Mouse (Mus musculus) large intestine, adult 2 months (tissue): ENCODE results near the gene Cd47. TPM values are rescaled to one million over a fixed set of nuclear protein-coding genes. Genes with fewer than 3 reads are reported as not detected.

Experiments
- DNase-seq: peaks from one replicate; pipeline ENCODE4 v3.0.0-alpha.2; 2012; ENCODE audit warnings: low read depth, low spot score
- WGBS: fragments of 180-500 bp; shearing (Covaris S2); methylation state at CpG from one replicate; pipeline ENCODE4 v1.1.7; 2018; 5-methylcytosine and 5-hydroxymethylcytosine counted together
- polyA plus RNA-seq: library from polyadenylated mRNA; depleted of rRNA; stranded (reverse); fragments of >200 nt; gene quantifications from 2 replicates; pipeline ENCODE4 v1.2.3, GENCODE M21; 2012; rRNA removed

Cd47 gene
- polyA plus RNA-seq = 57.3 and 60.1 TPM in 2 replicates

DNA sequence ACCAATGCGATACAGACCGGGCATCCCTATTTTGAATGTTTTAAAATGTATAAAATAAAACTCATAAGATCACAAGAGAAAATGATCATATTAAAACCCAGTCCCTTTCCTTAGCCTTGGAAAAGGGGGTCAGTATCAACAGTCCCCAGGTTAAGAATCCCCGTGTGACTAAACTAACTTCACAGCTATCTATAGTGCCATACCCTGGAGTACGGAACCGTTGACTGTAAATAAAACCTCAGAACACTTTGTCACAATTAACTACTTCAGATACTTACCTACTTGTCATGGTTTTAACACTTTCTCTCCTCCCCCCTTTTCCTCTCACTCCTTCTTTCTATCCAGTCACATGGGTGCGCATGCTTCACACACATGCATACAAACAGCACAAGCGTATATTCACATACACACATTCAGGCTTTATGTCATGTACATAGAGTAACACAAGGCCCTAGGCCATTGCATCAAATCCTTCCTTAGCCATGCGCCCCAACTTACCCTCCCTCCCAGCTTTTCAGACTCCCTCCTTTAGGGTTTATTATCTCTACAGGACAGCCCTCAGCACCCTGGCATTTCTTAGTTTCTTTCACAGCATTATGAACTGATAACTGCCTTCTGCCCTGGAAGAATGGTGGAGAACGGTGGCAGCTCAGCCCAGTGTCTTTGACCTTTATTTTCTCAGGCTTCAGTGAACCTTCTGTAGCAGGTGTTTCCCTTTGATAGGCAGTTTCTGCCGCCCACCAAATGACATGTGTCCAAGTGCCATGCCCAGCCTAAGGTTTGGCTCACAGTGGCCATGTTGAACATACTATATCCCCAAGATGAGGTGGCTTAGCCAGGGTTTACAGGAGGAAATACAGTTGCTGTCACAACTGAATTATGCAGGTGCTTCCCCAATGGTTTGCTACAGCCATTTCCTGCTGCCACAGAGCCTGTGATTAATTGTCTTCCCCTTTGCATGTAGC is at the start of gene Cd47:
Gene Cd47, plus strand, starts transcription at position 937 of the 965 bp plus-strand sequence.
- no peak for DNase-seq
- WGBS = 78% methylated on average over 10 of the region's 10 CpGs

DNA sequence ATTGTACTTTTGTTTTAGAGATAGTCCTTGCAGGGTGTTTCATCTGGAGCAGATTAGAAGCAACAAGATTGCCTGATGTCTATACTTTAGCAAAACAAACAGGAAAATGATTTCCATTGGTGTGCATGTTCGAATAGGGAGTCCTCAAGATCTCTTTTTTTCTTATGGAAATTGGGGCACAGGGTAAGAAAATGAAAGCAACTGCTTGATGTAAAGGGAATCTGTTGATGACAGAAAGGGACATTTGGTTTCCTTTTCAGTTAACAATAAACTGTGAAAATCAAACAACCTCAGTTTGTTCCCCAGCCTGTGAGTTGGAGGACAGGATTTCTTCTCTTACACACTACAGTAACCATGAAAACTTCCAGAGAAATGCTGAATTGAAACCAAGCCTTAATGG is 47.4 kb upstream of the Cd47 start:
- 51% methylated on average over 1 of the region's 1 CpGs for WGBS

DNA sequence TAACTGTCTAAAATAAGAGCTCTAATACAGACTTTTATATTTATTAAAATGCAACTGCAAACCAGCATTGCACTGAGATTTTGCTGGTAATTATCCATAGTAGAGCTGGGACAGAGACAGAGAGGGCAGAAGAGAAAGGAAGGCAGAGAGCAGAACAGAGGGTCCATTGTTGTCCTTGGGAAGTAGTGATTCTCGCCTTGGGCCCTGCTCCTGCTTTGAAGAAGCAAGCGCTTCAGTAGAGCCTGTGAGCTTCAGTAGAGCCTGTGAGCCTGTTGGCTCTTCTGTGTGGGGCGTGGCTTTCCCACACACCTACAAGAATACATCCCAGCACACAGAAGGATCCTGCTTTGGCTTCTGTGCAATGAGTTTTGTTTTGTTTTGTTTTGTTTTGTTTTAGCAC is 47.0 kb upstream of the Cd47 start:
- no peak for DNase-seq
- 31% methylated on average over 3 of the region's 3 CpGs for WGBS

More for the DNA sequence above, 47.4 kb upstream of the Cd47 start:
- no peak for DNase-seq

DNA sequence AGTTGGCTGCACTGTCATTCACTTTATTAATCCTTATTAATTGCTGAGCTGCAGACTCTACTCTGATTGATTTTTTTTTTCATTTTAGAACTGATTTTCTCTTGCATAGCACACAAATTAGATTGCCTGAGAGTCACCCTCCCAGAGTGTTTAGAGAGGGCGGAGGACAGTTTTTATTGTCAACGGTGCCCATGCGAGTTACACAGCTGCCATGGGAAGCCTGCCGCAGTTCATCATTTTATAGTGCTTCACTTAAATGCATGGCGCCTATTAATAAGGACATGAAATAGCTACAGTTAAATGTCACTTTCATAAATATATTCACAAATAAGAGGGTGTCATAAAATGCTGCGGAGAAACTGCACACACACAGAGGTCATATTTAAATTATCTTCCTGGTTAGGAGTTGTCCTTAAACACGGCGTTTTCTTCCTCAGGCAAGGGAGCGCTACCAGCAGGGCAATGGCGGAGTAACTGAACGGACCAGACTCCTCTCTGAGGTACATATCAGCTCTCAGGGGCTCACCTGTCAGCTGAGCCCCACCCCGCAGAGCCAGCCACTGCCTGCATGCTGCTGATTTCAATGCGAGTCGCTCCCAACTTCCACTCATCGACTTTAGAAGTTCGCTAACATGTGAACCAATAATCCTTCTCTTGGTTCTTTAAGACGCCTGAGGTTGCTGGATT is 39.7 kb upstream of the Cd47 start:
- WGBS = 50% methylated on average over 17 of the region's 17 CpGs
- DNase-seq = no peak

DNA sequence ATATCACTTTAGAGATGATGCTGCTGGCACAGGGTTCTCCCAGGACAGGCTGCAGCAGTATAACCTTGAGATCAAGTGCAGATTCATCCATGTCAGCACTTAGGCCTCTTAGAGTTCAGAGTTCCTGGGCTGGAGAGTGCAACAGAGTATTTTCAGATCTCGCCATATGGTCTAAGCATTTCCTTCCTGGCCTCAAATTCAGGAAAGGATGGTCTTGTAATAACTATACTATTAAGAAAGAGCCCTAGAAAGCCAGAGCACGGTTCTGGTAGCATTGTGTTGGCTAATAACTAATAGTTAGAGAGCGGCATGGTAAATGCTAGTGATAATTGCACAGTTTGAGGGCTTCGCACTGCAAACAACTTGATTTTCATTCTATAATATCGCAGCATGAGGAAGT is 38.4 kb upstream of the Cd47 start:
- no peak for DNase-seq
- 87% methylated on average over 5 of the region's 5 CpGs for WGBS

DNA sequence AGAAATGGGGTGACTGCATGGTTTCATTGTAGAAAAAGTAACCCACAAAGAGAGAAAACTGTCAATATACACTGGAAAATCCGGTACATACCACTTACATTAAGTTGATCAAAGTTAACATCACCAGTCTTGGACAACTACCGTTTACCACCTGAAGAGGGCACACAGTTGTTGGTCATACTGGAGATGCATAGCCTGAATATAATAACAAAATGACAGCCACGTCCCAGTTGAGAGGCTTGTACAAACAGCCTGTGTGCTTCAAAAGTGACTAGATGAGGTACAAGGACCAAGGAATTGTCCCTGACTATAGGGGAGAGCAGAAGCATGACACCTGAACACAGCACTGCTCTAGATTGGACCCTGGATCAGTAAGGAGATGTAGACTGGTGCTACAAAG is 34.0 kb upstream of the Cd47 start:
- DNase-seq = no peak
- WGBS = 35% methylated on average over 3 of the region's 3 CpGs

DNA sequence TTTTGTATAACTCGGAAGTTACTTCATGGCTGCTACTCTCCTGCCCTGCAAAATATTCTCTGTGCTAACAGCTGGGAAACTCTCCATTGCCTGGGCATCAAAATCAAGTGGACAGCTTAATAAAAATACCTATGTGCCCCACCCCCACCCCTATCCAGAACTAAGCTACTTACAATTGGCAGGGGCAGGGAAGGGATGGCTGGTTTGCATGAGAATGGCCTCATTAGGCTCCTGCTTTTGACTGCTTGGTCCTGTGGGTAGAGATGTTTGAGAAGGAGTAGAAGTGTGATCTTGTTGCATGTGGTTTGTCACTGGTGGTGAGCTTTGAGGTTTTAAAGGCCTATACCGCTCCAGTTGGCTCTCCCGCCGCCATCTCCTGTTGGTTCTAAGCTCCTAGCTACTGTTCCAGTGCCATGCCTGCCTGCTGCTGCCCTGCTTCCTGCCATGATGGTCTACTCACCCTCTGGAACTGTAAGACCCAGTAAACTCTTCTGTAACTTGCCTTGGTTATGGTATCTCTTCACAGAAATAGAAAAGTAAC is 31.8 kb upstream of the Cd47 start:
- 94% methylated on average over 4 of the region's 4 CpGs for WGBS
- no peak for DNase-seq

DNA sequence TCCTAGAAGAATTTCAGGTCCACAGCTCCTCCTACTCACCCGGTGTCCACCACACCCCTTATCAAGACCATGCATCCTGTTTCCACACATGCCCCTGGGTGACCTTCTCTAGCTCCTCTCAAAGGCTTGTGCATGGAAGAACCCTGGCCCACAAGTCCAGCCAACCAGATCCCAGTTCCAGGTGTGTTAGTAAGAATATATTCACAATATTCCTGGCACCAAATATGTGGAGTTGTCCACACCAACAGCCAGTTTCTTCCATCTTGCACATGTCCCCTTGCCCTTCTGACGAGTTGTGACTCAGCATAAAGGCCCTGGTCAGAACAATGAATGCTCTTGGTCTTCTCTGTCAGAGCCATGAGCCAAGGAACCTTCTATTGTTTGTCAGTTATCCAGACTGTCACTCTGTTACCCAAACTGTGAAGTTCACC is 30.5 kb upstream of the Cd47 start:
- DNase-seq = no peak
- WGBS = 70% methylated on average over 2 of the region's 2 CpGs

DNA sequence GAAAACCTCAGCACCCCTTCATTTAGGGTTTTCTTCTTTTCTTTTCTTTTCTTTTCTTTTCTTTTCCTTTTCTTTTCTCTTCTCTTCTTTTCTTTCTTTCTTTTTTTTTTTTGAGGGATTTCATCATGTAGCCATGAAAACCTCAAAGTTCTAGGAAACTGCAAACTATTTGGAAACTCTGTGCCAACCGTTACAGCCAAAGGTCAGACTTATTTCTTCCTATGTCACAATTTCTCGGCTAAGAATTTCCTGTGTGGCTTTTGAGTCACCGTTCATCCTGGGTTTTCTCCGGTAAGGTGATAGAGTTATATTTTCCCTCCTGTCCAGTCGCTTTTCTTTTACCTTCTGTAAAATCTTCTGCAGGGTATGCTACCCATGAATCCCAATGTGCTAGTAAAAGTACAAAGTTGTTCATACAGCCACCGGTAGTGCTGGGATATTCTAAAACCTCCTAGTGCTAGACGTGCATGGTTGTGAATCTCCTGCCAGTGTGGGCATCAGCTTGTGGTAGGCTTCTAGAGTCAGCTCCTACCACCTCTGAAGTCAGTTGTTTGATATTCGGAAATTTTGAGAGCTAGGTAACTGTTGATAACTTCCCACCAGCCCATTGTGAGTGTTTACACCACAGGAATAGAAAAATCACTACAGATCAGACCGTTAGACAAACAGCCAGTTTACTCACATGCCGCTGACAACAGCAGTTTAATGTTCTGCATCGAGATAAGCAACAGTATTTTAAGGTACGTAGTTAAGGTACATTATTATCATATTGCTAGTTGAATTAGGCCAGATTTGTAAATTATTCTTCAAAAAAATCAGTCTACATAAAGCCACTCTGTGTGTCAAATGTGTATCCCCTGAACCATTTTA is 29.8 kb upstream of the Cd47 start:
- 85% methylated on average over 12 of the region's 12 CpGs for WGBS
- no peak for DNase-seq

DNA sequence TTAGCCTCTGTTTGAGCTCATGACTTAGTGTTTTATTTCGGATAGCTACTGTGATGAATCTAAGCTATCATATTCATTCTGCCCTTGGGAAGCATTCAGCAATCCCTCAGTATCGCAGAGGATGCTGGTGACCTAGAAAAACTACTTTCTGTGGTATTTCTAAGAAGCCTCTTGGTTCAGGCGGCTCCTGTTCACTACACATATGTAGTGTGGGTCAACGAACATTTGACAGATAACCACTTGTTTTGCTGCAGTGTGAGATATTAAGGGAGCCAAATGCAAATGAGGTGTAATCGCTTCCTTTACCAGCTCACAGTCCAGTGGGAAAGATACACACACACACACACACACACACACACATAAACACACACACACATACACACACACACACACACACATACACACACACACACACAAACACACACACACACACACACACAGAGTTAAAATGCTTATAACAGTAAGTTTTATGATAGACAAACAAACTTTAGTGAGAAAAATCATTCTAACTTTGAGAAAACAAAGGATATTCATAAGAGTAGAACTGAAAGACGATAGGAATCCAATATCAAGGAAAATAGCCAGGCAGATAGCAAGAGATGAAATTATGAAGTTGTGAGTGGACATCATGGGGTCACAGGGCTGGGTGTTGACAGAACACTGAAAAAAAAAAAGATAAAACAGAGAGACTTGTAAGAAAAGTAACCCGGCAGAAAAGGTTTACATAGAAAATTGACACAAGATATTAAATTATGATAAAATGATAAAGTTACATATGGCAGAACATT is 28.5 kb upstream of the Cd47 start:
- DNase-seq = no peak

DNA sequence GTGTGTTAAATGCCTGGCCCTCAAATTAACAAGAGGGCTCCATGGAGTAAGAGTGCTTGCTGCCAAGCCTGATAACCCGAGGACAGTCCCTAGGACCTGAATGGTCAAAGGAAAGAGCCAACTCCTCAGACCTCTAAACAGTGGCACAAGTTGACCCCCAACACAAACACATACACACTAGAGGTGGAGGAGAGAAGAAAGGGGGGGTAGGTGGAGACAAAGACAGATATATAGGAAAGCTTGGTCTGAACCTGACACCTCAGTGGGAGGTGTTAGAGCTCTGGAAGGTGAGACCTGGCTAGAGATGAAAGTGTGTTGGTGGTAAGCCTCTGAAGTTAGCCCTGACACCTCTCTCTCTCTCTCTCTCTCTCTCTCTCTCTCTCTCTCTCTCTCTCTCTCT is 27.8 kb upstream of the Cd47 start:
- 36% methylated on average over 1 of the region's 1 CpGs for WGBS
- DNase-seq = no peak

More for the DNA sequence above, 28.5 kb upstream of the Cd47 start:
- 69% methylated on average over 7 of the region's 7 CpGs for WGBS

DNA sequence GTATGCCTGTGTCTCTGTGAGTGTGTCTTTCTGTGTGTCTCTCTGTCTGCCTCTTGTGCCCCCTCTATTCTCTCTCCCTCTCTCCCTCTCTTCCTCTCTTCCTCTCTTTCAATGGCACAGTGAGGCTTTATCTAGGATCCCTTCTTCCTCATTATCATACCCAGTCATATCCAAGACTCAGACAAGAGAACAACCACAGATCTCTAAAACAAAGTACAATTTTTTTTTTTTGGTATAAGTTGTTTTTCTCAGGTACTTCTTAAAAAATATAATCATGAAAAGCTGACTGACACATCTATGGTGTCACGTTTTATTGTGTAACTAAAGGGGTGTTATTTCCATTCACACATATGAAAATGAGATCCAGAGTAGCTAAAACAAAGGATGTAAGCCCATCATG is 27.3 kb upstream of the Cd47 start:
- DNase-seq = no peak
- WGBS = 64% methylated on average over 1 of the region's 1 CpGs

DNA sequence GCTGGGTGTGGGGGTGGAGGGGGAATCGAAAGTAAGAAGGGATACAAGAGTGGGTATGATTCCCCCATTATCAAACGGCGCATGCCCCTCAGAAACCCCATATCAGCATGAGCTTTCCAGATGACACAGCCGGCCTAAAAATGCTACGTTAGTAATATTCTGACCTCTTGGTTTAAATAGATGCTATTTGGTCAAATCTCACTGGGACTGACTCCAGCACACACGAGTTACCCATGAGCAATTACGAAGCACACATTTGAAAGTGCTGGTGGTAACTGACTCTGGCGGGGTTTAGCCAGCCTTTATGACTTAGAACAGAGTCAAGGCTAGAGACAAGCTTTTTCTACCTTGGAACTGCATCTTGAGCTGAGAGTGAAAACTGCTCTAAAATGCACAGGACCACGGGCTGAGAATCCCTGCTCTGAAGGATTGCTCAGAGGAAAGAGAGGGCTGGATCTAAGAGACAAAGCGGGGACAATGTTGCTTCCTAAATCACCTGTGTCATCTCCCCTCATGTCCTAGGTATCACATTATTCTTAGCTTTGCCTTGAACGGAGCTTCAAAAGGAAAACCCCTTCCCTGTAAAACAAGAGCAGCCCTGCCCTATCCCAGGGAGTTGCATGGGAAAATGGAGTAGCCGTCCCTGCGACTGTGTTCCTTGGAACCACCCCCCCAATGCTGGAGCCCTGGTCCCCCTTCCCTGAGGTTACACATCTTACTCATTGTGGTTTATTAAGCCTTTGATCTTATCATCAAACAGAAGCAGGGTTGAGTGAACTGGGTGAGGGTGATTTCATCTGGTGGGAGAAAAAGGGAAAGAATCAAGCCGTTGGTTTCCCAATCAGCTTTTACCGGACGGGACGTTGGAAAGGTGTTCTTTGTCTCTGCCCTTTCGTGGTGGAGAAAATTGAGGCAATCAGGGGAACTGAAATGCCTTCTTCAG is 26.0 kb upstream of the Cd47 start:
- DNase-seq = no peak
- 76% methylated on average over 18 of the region's 18 CpGs for WGBS

DNA sequence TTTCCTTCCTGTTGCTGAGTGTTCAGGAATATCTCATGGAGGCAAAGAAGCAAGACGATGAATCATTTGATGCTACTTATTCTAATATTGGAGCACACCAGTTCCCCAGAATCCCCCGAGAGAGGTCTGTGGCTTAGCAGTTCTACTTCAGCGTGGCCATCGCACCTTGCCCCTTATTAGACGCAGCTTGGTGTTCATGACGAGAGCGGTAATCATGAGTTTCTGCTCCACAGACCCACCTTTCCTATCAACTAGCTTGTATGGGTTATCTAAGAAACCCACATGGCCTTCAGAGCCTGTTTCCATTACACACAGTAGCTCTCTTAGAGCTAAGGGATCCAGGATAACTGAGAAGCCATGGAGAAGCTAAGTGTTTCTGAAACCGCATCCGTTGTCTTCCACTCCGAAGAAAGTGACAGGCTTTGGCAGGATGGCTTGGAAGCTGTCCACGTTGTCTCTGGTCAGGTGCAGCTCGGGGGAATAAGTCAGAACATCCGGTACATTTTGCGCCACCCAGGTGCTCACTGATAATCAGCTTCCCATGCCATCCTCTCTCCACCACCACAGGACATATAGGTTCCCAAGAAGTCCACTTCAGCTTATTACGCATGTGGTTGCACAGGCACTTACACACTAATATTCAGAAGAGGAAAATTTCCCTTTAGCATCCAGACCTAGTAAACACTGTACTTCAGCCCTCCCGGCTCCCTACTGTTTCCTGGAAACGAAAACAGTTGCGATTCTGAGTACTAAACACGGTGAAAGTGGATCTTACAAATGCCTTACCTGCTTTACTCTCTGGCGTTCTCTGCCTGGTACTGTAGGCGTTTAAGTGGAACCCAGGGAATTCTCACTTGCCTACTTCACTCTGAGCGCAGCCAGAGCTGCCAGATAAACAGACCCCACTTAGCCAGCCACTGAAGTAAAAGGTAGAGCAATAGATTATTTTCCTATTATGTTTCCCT is 25.0 kb upstream of the Cd47 start:
- 80% methylated on average over 22 of the region's 22 CpGs for WGBS
- DNase-seq = no peak

DNA sequence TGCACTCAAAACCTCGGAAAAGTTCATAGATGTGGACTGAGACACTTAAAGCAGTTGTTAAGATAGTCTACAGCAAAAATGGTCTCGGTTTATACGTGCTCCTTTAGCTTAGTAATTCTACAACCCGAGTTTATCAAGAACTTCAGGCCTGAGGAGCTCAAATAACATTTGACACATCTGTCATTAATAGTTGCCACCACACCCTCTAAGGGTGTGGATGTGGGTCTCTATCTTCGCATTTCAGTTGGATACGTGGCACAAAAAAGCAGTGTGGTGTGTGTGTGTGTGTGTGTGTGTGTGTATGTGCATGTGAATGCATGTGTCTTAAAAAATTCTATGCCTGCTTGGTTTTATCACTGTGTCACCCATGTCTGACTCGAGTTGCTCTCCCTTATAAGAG is 23.4 kb upstream of the Cd47 start:
- 72% methylated on average over 7 of the region's 7 CpGs for WGBS
- DNase-seq = no peak

DNA sequence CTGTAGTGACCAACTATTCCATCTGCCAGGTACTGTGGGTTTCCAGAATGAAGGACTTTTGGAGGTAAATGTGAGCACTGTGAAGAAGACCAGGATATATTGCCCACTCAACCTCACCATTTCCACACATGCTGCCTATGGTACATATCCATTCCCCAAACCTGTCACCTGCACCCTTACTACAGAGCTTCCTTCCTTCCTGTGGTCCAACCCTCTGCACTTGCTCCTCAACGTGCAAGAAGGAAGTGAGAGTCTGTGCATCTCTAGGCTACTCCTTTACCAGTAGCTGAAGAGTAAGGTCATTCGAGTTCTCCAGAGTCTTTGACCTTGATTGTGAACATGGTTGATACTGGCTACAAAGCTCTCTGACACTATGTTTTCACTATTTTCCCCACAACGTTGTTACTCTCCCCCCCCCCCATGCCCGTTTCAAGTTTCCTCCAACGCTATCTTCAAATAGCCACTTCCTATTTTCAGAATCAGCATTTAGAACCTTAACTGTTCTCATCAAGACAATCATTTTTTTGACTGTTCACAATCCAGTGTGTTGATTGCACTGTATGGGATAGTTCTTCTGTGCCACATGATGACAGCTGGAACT is 18.7 kb upstream of the Cd47 start:
- 78% methylated on average over 5 of the region's 5 CpGs for WGBS
- no peak for DNase-seq
